Mouse (Mus musculus) midbrain, postnatal 0 days (tissue): ENCODE results near the gene Stpg1. TPM values are rescaled to one million over a fixed set of nuclear protein-coding genes. Genes with fewer than 3 reads are reported as not detected.
A peak's percentile ranks its signal among the peaks of the same experiment; 100 is the strongest.

Experiments used
- ATAC-seq: fragments of 200-750 bp; cut with Nextera tagmentation; 2 replicates; pipeline ENCODE4 v1.8.0; 2017; ENCODE audit warnings: moderate number of reproducible peaks, mild to moderate bottlenecking, moderate TSS enrichment, moderate library complexity; ENCODE audit not compliant: low FRiP score
- DNase-seq: peaks from one replicate; pipeline ENCODE4 v3.0.0-alpha.2; 2015; ENCODE audit warnings: low spot score
- H3K27ac ChIP-seq: fragments of 300-500 bp; sonication (generic); 2 replicates; pipeline ENCODE4 v1.5.1; 2014; ENCODE audit warnings: low read depth, mild to moderate bottlenecking, low read length, mixed read lengths
- H3K27me3 ChIP-seq: fragments of 300-500 bp; sonication (generic); 2 replicates; pipeline ENCODE4 v1.6.1; 2014; ENCODE audit warnings: low read length, control low read depth, mixed read lengths; ENCODE audit not compliant: insufficient read depth
- H3K36me3 ChIP-seq: fragments of 300-500 bp; sonication (generic); 2 replicates; pipeline ENCODE4 v1.6.1; 2014; ENCODE audit warnings: low read length, control low read depth, mixed read lengths; ENCODE audit not compliant: insufficient read depth
- H3K4me1 ChIP-seq: fragments of 300-500 bp; sonication (generic); 2 replicates; pipeline ENCODE4 v1.6.1; 2014; ENCODE audit warnings: mild to moderate bottlenecking, control low read depth, antibody characterized with exemption, low read length, mixed read lengths; ENCODE audit not compliant: insufficient read depth
- H3K4me2 ChIP-seq: fragments of 300-500 bp; sonication (generic); 2 replicates; pipeline ENCODE4 v1.6.1; 2014; ENCODE audit warnings: low read depth, mild to moderate bottlenecking, low read length, mixed read lengths; ENCODE audit not compliant: poor library complexity, severe bottlenecking
- H3K4me3 ChIP-seq: fragments of 300-500 bp; sonication (generic); 2 replicates; pipeline ENCODE4 v1.5.1; 2014; ENCODE audit warnings: low read depth, mild to moderate bottlenecking, low read length, moderate library complexity
- H3K9ac ChIP-seq: fragments of 300-500 bp; sonication (generic); replicated peaks from 2 replicates; pipeline ENCODE4 v1.6.1; 2014; ENCODE audit warnings: mild to moderate bottlenecking, low read length, moderate library complexity, mixed read lengths; ENCODE audit not compliant: poor library complexity, severe bottlenecking
- H3K9me3 ChIP-seq: fragments of 300-500 bp; sonication (generic); 2 replicates; pipeline ENCODE4 v1.6.1; 2016; ENCODE audit warnings: low read length, control low read depth
- CTCF ChIP-seq: IDR thresholded peaks from 2 replicates; pipeline ENCODE4 v1.5.1; 2016; ENCODE audit warnings: antibody characterized with exemption, mild to moderate bottlenecking
- WGBS: fragments of 180-500 bp; shearing (Covaris S2); extraction: QIAGEN DNeasy Blood & Tissue Kit; methylation state at CpG from one replicate; pipeline ENCODE4 v1.1.7; 2014; 5-methylcytosine and 5-hydroxymethylcytosine counted together
- polyA plus RNA-seq: library from polyadenylated mRNA; unstranded; fragments of >200 nt; fragmentation: Nextera tagmentation; extraction: Ambion mirVana; gene quantifications from 2 replicates; pipeline ENCODE4 v1.2.1, GENCODE M21; 2015
- total RNA-seq: library from RNA; depleted of rRNA; stranded (reverse); fragments of >200 nt; gene quantifications from 2 replicates; pipeline ENCODE4 v1.2.3, GENCODE M21; 2014

Stpg1 gene
- total and polyA plus RNA-seq, 2 experiments from 2014 or later, result 0.28 to 0.55 TPM

DNA sequence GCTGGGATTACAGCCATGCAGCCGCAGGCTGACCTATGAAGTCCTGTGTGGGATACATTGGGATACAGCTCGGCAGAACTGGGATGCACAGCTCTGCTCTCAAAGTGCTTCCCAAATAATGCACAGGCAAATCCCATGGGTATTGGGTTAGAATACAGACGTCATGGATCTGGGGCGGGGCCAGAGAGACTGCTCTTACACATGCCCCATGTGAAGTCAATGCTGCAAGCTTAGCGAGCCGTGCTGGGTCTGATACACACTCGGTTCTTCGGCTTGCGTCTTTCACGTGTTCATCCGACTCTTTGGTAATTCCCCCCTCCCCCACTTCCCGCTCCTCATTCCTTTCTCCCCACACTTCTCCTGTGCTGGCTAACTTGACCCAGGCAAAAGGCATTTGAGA, 44.5 kb downstream of the Stpg1 start:
- no peaks in the 10 kb centered on the region for H3K4me1 ChIP-seq
- H3K27me3 ChIP-seq, result no peaks in the 10 kb centered on the region
- no peak overlapping the region for H3K9ac ChIP-seq
- no peak overlapping the region for H3K4me2 ChIP-seq
- no peaks in the 10 kb centered on the region for H3K9me3 ChIP-seq
- DNase-seq, result no peak
- 83% methylated on average over 12 of the region's 12 CpGs for WGBS
- ATAC-seq, result no peak
- H3K36me3 ChIP-seq, result no peaks in the 10 kb centered on the region
- no peak for TF ChIP-seq CTCF
- no peak overlapping the region for H3K27ac ChIP-seq
- H3K4me3 ChIP-seq, result no peak overlapping the region

DNA sequence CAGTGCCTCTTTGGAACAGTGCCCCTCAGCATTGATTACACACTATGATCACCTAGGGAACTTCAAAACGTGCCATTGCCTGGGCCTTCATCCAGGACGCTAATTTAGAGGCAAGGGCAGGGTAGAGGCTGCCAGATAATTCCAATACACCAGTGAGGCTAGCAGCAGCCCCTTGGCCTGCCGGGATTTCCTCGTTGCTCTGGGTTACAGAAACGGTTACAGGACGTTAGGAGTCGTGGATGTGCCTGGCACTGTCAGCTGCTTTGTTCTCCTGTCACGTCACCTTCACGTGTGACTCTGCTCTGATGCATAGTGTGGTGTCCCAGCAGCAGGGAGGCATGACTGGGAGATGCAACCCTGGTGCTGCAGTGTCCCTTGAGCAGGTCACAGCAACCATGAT, 45.5 kb downstream of the Stpg1 start:
- Histone ChIP-seq H3K4me2 (no peak overlapping the region), H3K27ac (no peak overlapping the region), H3K9ac (no peak overlapping the region), H3K36me3 (no peaks in the 10 kb centered on the region), H3K27me3 (no peaks in the 10 kb centered on the region), H3K4me1 (no peaks in the 10 kb centered on the region), H3K4me3 (no peak overlapping the region), H3K9me3 (no peaks in the 10 kb centered on the region)
- no peak for TF ChIP-seq CTCF
- no peak for ATAC-seq
- 27% methylated on average over 9 of the region's 9 CpGs for WGBS
- DNase-seq, result peak; percentile 60

DNA sequence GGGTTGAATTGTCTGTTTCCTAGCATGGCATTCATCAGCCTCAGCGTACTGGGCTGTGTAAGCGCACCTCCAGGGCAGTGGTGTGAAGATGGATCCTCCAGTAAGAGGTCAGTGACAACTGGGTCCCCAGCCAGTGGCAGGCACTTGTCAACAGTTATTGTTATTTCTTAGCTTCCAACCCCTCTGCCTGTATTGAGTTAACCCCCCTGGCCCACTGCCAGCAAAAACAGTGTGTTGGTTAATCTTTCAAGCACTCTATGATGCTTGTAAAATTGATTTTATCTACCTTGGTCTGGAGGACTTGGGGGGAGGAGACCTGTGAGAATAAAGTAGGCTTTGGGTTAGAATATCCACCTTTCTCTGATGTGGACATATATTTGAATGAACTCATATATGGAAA, 49.7 kb downstream of the Stpg1 start:
- Histone ChIP-seq H3K4me2 (no peak overlapping the region), H3K36me3 (no peaks in the 10 kb centered on the region), H3K4me3 (no peak overlapping the region), H3K27me3 (no peaks in the 10 kb centered on the region), H3K9me3 (no peaks in the 10 kb centered on the region), H3K4me1 (no peaks in the 10 kb centered on the region), H3K9ac (no peak overlapping the region), H3K27ac (no peak overlapping the region)
- TF ChIP-seq CTCF, result no peak
- DNase-seq (no peak), ATAC-seq (no peak)
- 81% methylated on average over 2 of the region's 2 CpGs for WGBS

DNA sequence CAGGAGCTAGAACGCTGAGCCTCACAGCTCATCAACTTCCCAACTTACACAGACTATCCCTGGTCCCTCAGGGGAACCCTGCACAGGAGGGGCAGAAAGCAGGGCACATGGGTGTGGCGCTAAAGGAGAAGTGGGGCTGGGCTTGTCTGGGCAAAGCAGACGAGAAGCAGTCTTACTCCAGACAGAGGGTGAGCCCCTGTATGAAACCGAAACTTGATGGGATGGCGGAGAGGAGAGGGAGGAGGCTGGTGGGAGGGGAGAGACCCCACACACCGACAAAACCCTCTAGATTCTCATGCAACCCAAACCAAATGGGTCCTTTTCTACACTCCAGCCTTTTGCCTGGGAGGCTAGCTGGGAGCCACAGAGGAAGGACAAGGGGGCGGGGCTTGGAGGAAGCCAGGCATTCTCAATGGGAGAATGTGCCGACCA, 50.5 kb downstream of the Stpg1 start:
- Histone ChIP-seq H3K9me3 (no peaks in the 10 kb centered on the region), H3K4me3 (no peak overlapping the region), H3K4me1 (no peaks in the 10 kb centered on the region), H3K27ac (no peak overlapping the region), H3K4me2 (peak overlapping the region; percentile 0; the same call in 1 of the 2 replicates), H3K9ac (no peak overlapping the region), H3K27me3 (no peaks in the 10 kb centered on the region), H3K36me3 (no peaks in the 10 kb centered on the region)
- ATAC-seq (no peak), DNase-seq (no peak)
- 30% methylated on average over 8 of the region's 8 CpGs for WGBS
- no peak for TF ChIP-seq CTCF

- no peaks in the 10 kb centered on the region for H3K4me1 ChIP-seq
- H3K9ac ChIP-seq, result no peak overlapping the region
- no peak for DNase-seq
- no peak overlapping the region for H3K27ac ChIP-seq
- no peak overlapping the region for H3K4me2 ChIP-seq
- no peaks in the 10 kb centered on the region for H3K36me3 ChIP-seq
- TF ChIP-seq CTCF, result no peak
- H3K9me3 ChIP-seq, result no peaks in the 10 kb centered on the region
- H3K27me3 ChIP-seq, result no peaks in the 10 kb centered on the region
- WGBS, result 87% methylated on average over 7 of the region's 7 CpGs
- H3K4me3 ChIP-seq, result no peak overlapping the region
- ATAC-seq, result no peak
Observed at GRCm38 (mm10) chr4:135546008-135546407, 51.4 kb downstream of the Stpg1 start.

- Histone ChIP-seq H3K4me3 (no peak overlapping the region), H3K27ac (no peak overlapping the region), H3K9ac (no peak overlapping the region), H3K4me1 (no peaks in the 10 kb centered on the region), H3K4me2 (no peak overlapping the region), H3K9me3 (no peaks in the 10 kb centered on the region), H3K27me3 (no peaks in the 10 kb centered on the region), H3K36me3 (no peaks in the 10 kb centered on the region)
- ATAC-seq, result no peak
- WGBS, result 93% methylated on average over 4 of the region's 4 CpGs
- TF ChIP-seq CTCF, result no peak
- no peak for DNase-seq
Observed at GRCm38 (mm10) chr4:135546793-135547192, 52.2 kb downstream of the Stpg1 start.

GRCm38 (mm10) chr4:135547551-135547950, 53.0 kb downstream of the Stpg1 start:
- WGBS, result 49% methylated on average over 14 of the region's 14 CpGs
- no peak overlapping the region for H3K27ac ChIP-seq
- ATAC-seq (no peak), DNase-seq (no peak)
- no peaks in the 10 kb centered on the region for H3K27me3 ChIP-seq
- H3K4me1 ChIP-seq, result no peaks in the 10 kb centered on the region
- H3K9ac ChIP-seq, result no peak overlapping the region
- H3K36me3 ChIP-seq, result no peaks in the 10 kb centered on the region
- TF ChIP-seq CTCF, result no peak
- H3K4me3 ChIP-seq, result no peak overlapping the region
- no peaks in the 10 kb centered on the region for H3K9me3 ChIP-seq
- no peak overlapping the region for H3K4me2 ChIP-seq
